Mouse (Mus musculus): Measurements from ENCODE around the gene Usp34. TPM values are rescaled to one million over a fixed set of nuclear protein-coding genes. Genes with fewer than 3 reads are reported as not detected.

Gene Usp34
- polyA plus RNA-seq, 1 experiment from 2014 or later: 36.9 TPM

GRCm38 (mm10) chr11:23537446-23537845, 230.8 kb downstream of the Usp34 start:
- Histone ChIP-seq H3K4me2 (ENCODE audit: low read depth, severe bottlenecking) (no peak overlapping the region), H3K4me1 (ENCODE audit: control insufficient read depth, insufficient read depth, low read length) (no peaks in the 10 kb centered on the region), H3K9ac (ENCODE audit: low read length) (no peak overlapping the region), H3K36me3 (ENCODE audit: control insufficient read depth, insufficient read depth, low read length) (no peaks in the 10 kb centered on the region), H3K27me3 (ENCODE audit: control insufficient read depth, insufficient read depth, low read length) (no peaks in the 10 kb centered on the region), H3K9me3 (ENCODE audit: control insufficient read depth, low read length) (no peaks in the 10 kb centered on the region), H3K4me3 (ENCODE audit: low read depth, low read length) (no peak overlapping the region), H3K27ac (replicated peaks; ENCODE audit: low read depth, low read length) (no peak overlapping the region)
- 100% methylated on average over 2 of the region's 2 CpGs for WGBS
- DNase-seq (ENCODE audit: low spot score): no peak
- no peak for ATAC-seq (ENCODE audit: insufficient number of reproducible peaks, low FRiP score, low TSS enrichment, low read depth)

Small RNAs within 50 kb of the gene (microRNA-seq; reads per million reads assigned to microRNA genes)
- not detected for gene Gm47279

Other genes starting within 250 kb of the Usp34 start
- gene Xpo1, start 50.9 kb upstream of the Usp34 start, polyA plus RNA-seq (2014; fragmentation: Nextera tagmentation; extraction: Ambion mirVana): 179 and 195 TPM in 2 replicates
- gene Ahsa2, start 191.1 kb downstream of the Usp34 start, polyA plus RNA-seq (2014; fragmentation: Nextera tagmentation; extraction: Ambion mirVana): 144 and 150 TPM in 2 replicates
- not detected in 2 replicates for gene 1700093K21Rik, start 214.3 kb downstream of the Usp34 start, polyA plus RNA-seq (2014; fragmentation: Nextera tagmentation; extraction: Ambion mirVana)